Mouse (Mus musculus) stomach, postnatal 0 days (tissue): ENCODE data around the gene Xrcc4.
"Not testable (repeated sequence)": the region's sequence is repeated elsewhere in the genome, so short reads cannot be mapped to it uniquely, and the experiment has no call there.

ENCODE experiments used
- CTCF ChIP-seq: IDR thresholded peaks from 2 replicates; pipeline ENCODE4 v1.5.1; 2016; ENCODE audit warnings: antibody characterized with exemption, low read depth, mild to moderate bottlenecking, moderate library complexity
- EP300 ChIP-seq: optimal IDR thresholded peaks from 2 replicates; pipeline ENCODE3; 2016; ENCODE audit warnings: antibody characterized with exemption

GRCm38 (mm10) chr13:90108746-90109145 lies 19.3 kb upstream of the Xrcc4 start:
- not testable (repeated sequence) for TF ChIP-seq CTCF, EP300
